Mouse (Mus musculus) G1E (cell line): ENCODE data around the gene Gpx8. TPM values are rescaled to one million over a fixed set of nuclear protein-coding genes. Genes with fewer than 3 reads are reported as not detected.

Experiments
- ATAC-seq: 2 replicates; pipeline ENCODE4 v1.8.0; 2016; ENCODE audit warnings: mild to moderate bottlenecking; ENCODE audit not compliant: insufficient number of reproducible peaks, poor library complexity, low FRiP score, severe bottlenecking; ENCODE audit errors: extremely low read depth
- DNase-seq: peaks from one replicate; pipeline ENCODE4 v3.0.0; 2012; ENCODE audit warnings: low spot score
- H3K27me3 ChIP-seq: 2 replicates; pipeline ENCODE4 v1.6.1; 2012; ENCODE audit warnings: mild to moderate bottlenecking, low read length, inconsistent platforms; ENCODE audit not compliant: insufficient read depth
- H3K36me3 ChIP-seq: replicated peaks from 2 replicates; pipeline ENCODE3; 2012; ENCODE audit warnings: mild to moderate bottlenecking, inconsistent platforms
- H3K4me1 ChIP-seq: 2 replicates; pipeline ENCODE4 v1.6.1; 2012; ENCODE audit warnings: low read depth, low read length, inconsistent platforms, mixed read lengths; ENCODE audit not compliant: insufficient read depth
- H3K4me3 ChIP-seq: 2 replicates; pipeline ENCODE4 v1.5.1; 2012; ENCODE audit warnings: low read depth, mild to moderate bottlenecking, inconsistent platforms, low read length, moderate library complexity, mixed read lengths
- H3K9me3 ChIP-seq: replicated peaks from 2 replicates; pipeline ENCODE4 v1.6.1; 2012; ENCODE audit warnings: inconsistent platforms
- CTCF ChIP-seq: IDR thresholded peaks from 2 replicates; pipeline ENCODE4 v1.5.1; 2012; ENCODE audit warnings: low read depth, low read length, inconsistent platforms, mixed read lengths
- GATA1 ChIP-seq: IDR thresholded peaks from 2 replicates; pipeline ENCODE4 v1.6.1; 2012; ENCODE audit warnings: borderline replicate concordance, low read length, inconsistent platforms, mixed read lengths
- GATA2 ChIP-seq: IDR thresholded peaks from 2 replicates; pipeline ENCODE4 v1.6.1; 2012; ENCODE audit warnings: low read depth, low read length, inconsistent platforms, borderline replicate concordance
- POLR2AphosphoS5 ChIP-seq: IDR thresholded peaks from 2 replicates; pipeline ENCODE4 v1.6.1; 2012; ENCODE audit warnings: low read depth, low read length, inconsistent platforms; ENCODE audit not compliant: insufficient replicate concordance
- TAL1 ChIP-seq: conservative IDR thresholded peaks from 2 replicates; pipeline ENCODE4 v1.6.1; 2012; ENCODE audit warnings: low read depth, low read length, inconsistent platforms, mixed read lengths
- polyA plus RNA-seq: library from polyadenylated mRNA; stranded (reverse); fragments of >175 nt; gene quantifications from 2 replicates; pipeline ENCODE4 v1.2.3, GENCODE M21; 2012
- total RNA-seq, 2 experiments: library from RNA; stranded (forward) in 1 of 2; stranded (reverse) in 1 of 2; fragments of 200-1000 nt in 1 of 2; fragments of >200 nt in 1 of 2; fragmentation: Nextera tagmentation in 1 of 2; gene quantifications; 2 replicates each; pipeline ENCODE4 v1.2.3; 2014 to 2017

The Gpx8 gene
- not detected in 2 replicates for total RNA-seq (2014; fragmentation: Nextera tagmentation)
- total RNA-seq (2017): 0.16 TPM in 1 of 2 replicates, not detected in the other
- not detected in 2 replicates for polyA plus RNA-seq

GRCm38 (mm10) chr13:113046211-113046883 is at the start of gene Gpx8:
Gpx8 (minus strand) TSS chr13:113046410.
- no peak for DNase-seq
- ATAC-seq: no peak
- H3K4me3 ChIP-seq: no peak within 1 kb of the TSS
- no peaks in the 10 kb centered on the region for H3K4me1 ChIP-seq
- H3K36me3 ChIP-seq: no peaks in the 10 kb centered on the region
- H3K27me3 ChIP-seq: peaks cover 33% of the 10 kb centered on the region
- TF ChIP-seq POLR2AphosphoS5: no peak
- no peak for TF ChIP-seq GATA2
- no peak for TF ChIP-seq TAL1
- TF ChIP-seq CTCF: no peak
- TF ChIP-seq GATA1: no peak
- H3K9me3 ChIP-seq: no peaks in the 10 kb centered on the region

- Histone ChIP-seq H3K4me3 (no peak overlapping the region), H3K9me3 (no peaks in the 10 kb centered on the region), H3K4me1 (no peaks in the 10 kb centered on the region), H3K36me3 (no peaks in the 10 kb centered on the region), H3K27me3 (peaks cover 25% of the 10 kb centered on the region)
- no peak for ATAC-seq
- no peak for DNase-seq
- TF ChIP-seq CTCF (no peak), GATA2 (no peak), GATA1 (no peak)
Measured at GRCm38 (mm10) chr13:113094618-113095017, 48.4 kb upstream of the Gpx8 start.

GRCm38 (mm10) chr13:113090489-113090888 is 44.3 kb upstream of the Gpx8 start:
- H3K36me3 ChIP-seq: no peaks in the 10 kb centered on the region
- DNase-seq (no peak), ATAC-seq (no peak)
- no peaks in the 10 kb centered on the region for H3K4me1 ChIP-seq
- H3K4me3 ChIP-seq: no peak overlapping the region
- TF ChIP-seq TAL1: no peak
- no peaks in the 10 kb centered on the region for H3K9me3 ChIP-seq
- H3K27me3 ChIP-seq: peaks cover 23% of the 10 kb centered on the region

- Histone ChIP-seq H3K4me1 (no peaks in the 10 kb centered on the region), H3K4me3 (no peak overlapping the region), H3K27me3 (peaks cover 16% of the 10 kb centered on the region), H3K36me3 (no peaks in the 10 kb centered on the region), H3K9me3 (no peaks in the 10 kb centered on the region)
- DNase-seq (no peak), ATAC-seq (no peak)
- TF ChIP-seq GATA1: no peak
- TF ChIP-seq CTCF: no peak
- no peak for TF ChIP-seq TAL1
- no peak for TF ChIP-seq POLR2AphosphoS5
- TF ChIP-seq GATA2: no peak
Measured at GRCm38 (mm10) chr13:113087226-113088017, 41.2 kb upstream of the Gpx8 start.

- ATAC-seq: no peak
- Histone ChIP-seq H3K9me3 (no peaks in the 10 kb centered on the region), H3K36me3 (no peaks in the 10 kb centered on the region)
Measured at GRCm38 (mm10) chr13:113084732-113085131, 38.5 kb upstream of the Gpx8 start.

GRCm38 (mm10) chr13:113082101-113082500 is 35.9 kb upstream of the Gpx8 start:
- H3K36me3 ChIP-seq: no peaks in the 10 kb centered on the region
- DNase-seq (no peak), ATAC-seq (no peak)
- H3K9me3 ChIP-seq: no peaks in the 10 kb centered on the region
- no peak for TF ChIP-seq GATA1
- TF ChIP-seq GATA2: no peak
- TF ChIP-seq POLR2AphosphoS5: no peak
- TF ChIP-seq TAL1: no peak
- TF ChIP-seq CTCF: no peak
- peaks cover 12% of the 10 kb centered on the region; the same call in 1 of the 2 replicates for H3K27me3 ChIP-seq
- no peaks in the 10 kb centered on the region for H3K4me1 ChIP-seq
- H3K4me3 ChIP-seq: no peak overlapping the region

More at GRCm38 (mm10) chr13:113084732-113085131, 38.5 kb upstream of the Gpx8 start:
- peaks cover 8% of the 10 kb centered on the region for H3K27me3 ChIP-seq
- TF ChIP-seq POLR2AphosphoS5 (no peak), TAL1 (no peak), GATA1 (no peak), GATA2 (no peak), CTCF (no peak)
- DNase-seq: no peak
- H3K4me1 ChIP-seq: no peaks in the 10 kb centered on the region
- H3K4me3 ChIP-seq: no peak overlapping the region
